In genomic region chr11:4986695-4987486, GRCm38 (mm10) we compare ENCODE assay signal across 8 mouse cellular contexts. TPM values are rescaled to one million over a fixed set of nuclear protein-coding genes. Genes with fewer than 3 reads are reported as not detected.
DNase-seq lines count a peak whose midpoint lies in the region; ATAC-seq and TF ChIP-seq lines count a peak whose summit lies in the region.

Ap1b1 (plus strand) TSS chr11:4986824.

- peak within 1 kb of the TSS; percentile 61 for H3K27ac ChIP-seq in heart, embryonic 13.5 days (replicated peaks)
- H3K27ac ChIP-seq in liver, embryonic 11.5 days (ENCODE audit: low read depth, low read length): peak within 1 kb of the TSS; percentile 81

- H3K9me3 ChIP-seq in heart, embryonic 13.5 days: no peaks in the 10 kb centered on the region
- H3K9me3 ChIP-seq in liver, embryonic 11.5 days (ENCODE audit: control insufficient read depth, low read length): no peaks in the 10 kb centered on the region

- WGBS in heart, embryonic 13.5 days: 1% methylated on average over 62 of the region's 62 CpGs
- under 1% methylated on average over 62 of the region's 62 CpGs for WGBS in liver, embryonic 11.5 days

- no peaks in the 10 kb centered on the region for H3K27me3 ChIP-seq in heart, embryonic 13.5 days (replicated peaks)
- H3K27me3 ChIP-seq in liver, embryonic 11.5 days (replicated peaks; ENCODE audit: control insufficient read depth, insufficient read depth, low read length): no peaks in the 10 kb centered on the region
- H3K27me3 ChIP-seq in myocyte (ENCODE audit: control insufficient read depth, insufficient read depth, insufficient read length): no peaks in the 10 kb centered on the region

- H3K36me3 ChIP-seq in heart, embryonic 13.5 days: peaks cover 12% of the 10 kb centered on the region
- peaks cover 2% of the 10 kb centered on the region; the same call in 1 of the 2 replicates for H3K36me3 ChIP-seq in liver, embryonic 11.5 days (ENCODE audit: control insufficient read depth, insufficient read depth, low read length)
- H3K36me3 ChIP-seq in myocyte (ENCODE audit: control insufficient read depth, insufficient read depth): no peaks in the 10 kb centered on the region

- H3ac ChIP-seq in myocyte (ENCODE audit: control insufficient read depth, insufficient read length): peak within 1 kb of the TSS; percentile 48

- ATAC-seq in CD4-positive, CD25-positive, alpha-beta regulatory T cell, adult 4 months: peak; percentile 98
- peak; percentile 94 for ATAC-seq in heart, embryonic 13.5 days (ENCODE audit: extremely low read depth, insufficient number of reproducible peaks, low FRiP score, low TSS enrichment)
- peak; percentile 92 for ATAC-seq in liver, embryonic 11.5 days (replicated peaks; ENCODE audit: low FRiP score)

- peak within 1 kb of the TSS; percentile 86 for H3K9ac ChIP-seq in heart, embryonic 13.5 days
- H3K9ac ChIP-seq in liver, embryonic 11.5 days (ENCODE audit: low read depth, low read length): peak within 1 kb of the TSS; percentile 83

- DNase-seq in c-Kit-negative CD71-positive TER-119-positive erythroid progenitor cells, embryonic 14.5 days (ENCODE audit: low read depth, low spot score): peak; percentile 85
- peak; percentile 56 for DNase-seq in fibroblast of lung, adult 2 months (ENCODE audit: low read depth)
- peak; percentile 97 for DNase-seq in kidney, postnatal 10 days
- peak; percentile 98 for DNase-seq in liver, embryonic 11.5 days (ENCODE audit: low spot score)
- peak; percentile 97 to 98 for DNase-seq in spleen, postnatal 4 days (ENCODE audit: low spot score in 2 of 2)

- H3K79me2 ChIP-seq in myocyte (ENCODE audit: control insufficient read depth, insufficient read depth): no peaks in the 10 kb centered on the region

- peak; percentile 67 for TF ChIP-seq POLR2A in myocyte (IDR thresholded peaks at IDR 0.05; ENCODE audit: insufficient read length, low read depth)

- peaks cover 40% of the 10 kb centered on the region for H3K4me1 ChIP-seq in heart, embryonic 13.5 days
- H3K4me1 ChIP-seq in liver, embryonic 11.5 days (replicated peaks; ENCODE audit: control insufficient read depth, insufficient read depth, low read length): peaks cover 55% of the 10 kb centered on the region

- H3K4me3 ChIP-seq in heart, embryonic 13.5 days: peak within 1 kb of the TSS; percentile 76
- peak within 1 kb of the TSS; percentile 90 for H3K4me3 ChIP-seq in liver, embryonic 11.5 days (ENCODE audit: low read depth, low read length)
- H3K4me3 ChIP-seq in myocyte: peak within 1 kb of the TSS; percentile 70

- H3K4me2 ChIP-seq in heart, embryonic 13.5 days: peak within 1 kb of the TSS; percentile 94
- peak within 1 kb of the TSS; percentile 95 for H3K4me2 ChIP-seq in liver, embryonic 11.5 days
- H3K4me2 ChIP-seq in myocyte (ENCODE audit: low read depth): peak within 1 kb of the TSS; percentile 90

TF ChIP-seq in myocyte, 11 proteins besides CTCF, POLR2A, EP300 and RAD21:
- TF ChIP-seq REST (IDR thresholded peaks at IDR 0.05; ENCODE audit: insufficient read depth, insufficient read length) (no peak), MYOG (IDR thresholded peaks at IDR 0.05; ENCODE audit: control insufficient read depth in 1 of 3, insufficient read depth in 1 of 3, insufficient read length in 2 of 3, low read depth in 2 of 3) (peak in 1 of 3 experiments; percentile 38), MYOD1 (IDR thresholded peaks at IDR 0.05; ENCODE audit: control insufficient read depth in 1 of 3, insufficient read length in 2 of 3, low read depth in 2 of 3) (peak in 1 of 3 experiments; percentile 29)

RNA-seq across cellular contexts. Expression of gene Ap1b1, which starts in this region (rescaled TPM):
- 10 to 100 TPM; 43.6 to 77.5 TPM for polyA plus RNA-seq in CD4-positive, CD25-positive, alpha-beta regulatory T cell, adult 4 months (2017; shearing (Covaris generic))
- polyA plus RNA-seq in heart, embryonic 13.5 days (2015; fragmentation: Nextera tagmentation; extraction: Ambion mirVana): 41.2 and 42.6 TPM in 2 replicates
- 126 and 139 TPM in 2 replicates for polyA plus RNA-seq in liver, embryonic 11.5 days (2014; fragmentation: Nextera tagmentation; extraction: Ambion mirVana)
- 55.6 TPM for polyA plus RNA-seq in myocyte (2012; fragmentation: generic; extraction: Trizol)

Comparison
In these comparisons a context has a peak if more than half of its experiments do, and no peak if none do; other contexts are left out.
1. Peak in every context shown above with its lines: DNase-seq, ATAC-seq, H3K4me3 ChIP-seq and H3K27ac ChIP-seq.